Mouse (Mus musculus): ENCODE data around the gene Hspa12a.

- no peak for TF ChIP-seq CTCF (IDR thresholded peaks at IDR 0.05; ENCODE audit: low read depth)
- TF ChIP-seq EP300 (IDR thresholded peaks at IDR 0.05; ENCODE audit: low read depth) = no peak
Observed at GRCm38 (mm10) chr19:58805191-58805779, 138.2 kb downstream of the Hspa12a start.
